Mouse (Mus musculus): ENCODE data around the gene Hhat. TPM values are rescaled to one million over a fixed set of nuclear protein-coding genes. Genes with fewer than 3 reads are reported as not detected.

Gene Hhat
- polyA plus RNA-seq (2012; rRNA removed) = 3.5 and 4.2 TPM in 2 replicates

GRCm38 (mm10) chr1:192770495-192771331 is at the start of gene Hhat:
Gene Hhat, minus strand, starts transcription at chr1:192771223.

Other genes with a start within 250 kb of the Hhat start
- gene Sertad4, start 84.5 kb upstream of the Hhat start, polyA plus RNA-seq (2012; rRNA removed) = 29.4 and 43.3 TPM in 2 replicates

Data from central nervous system, embryonic 14 days (tissue).